Mouse (Mus musculus) C2C12 (cell line): ENCODE data around the gene Tsc2.

Source experiments
- CTCF ChIP-seq: IDR thresholded peaks from one replicate; pipeline ENCODE4 v1.5.1; 2011; ENCODE audit not compliant: control insufficient read depth, insufficient read depth, insufficient read length
- MAX ChIP-seq: IDR thresholded peaks from one replicate; pipeline ENCODE4 v1.6.1; 2011; ENCODE audit warnings: mild to moderate bottlenecking, control low read depth

GRCm38 (mm10) chr17:24593992-24594890 lies 38.2 kb downstream of the Tsc2 start:
- TF ChIP-seq MAX: no peak
- no peak for TF ChIP-seq CTCF
